Mouse (Mus musculus): Measurements from ENCODE around the gene Abca7.
A peak's percentile ranks its signal among the peaks of the same experiment; 100 is the strongest.

Gene Abca7

DNA sequence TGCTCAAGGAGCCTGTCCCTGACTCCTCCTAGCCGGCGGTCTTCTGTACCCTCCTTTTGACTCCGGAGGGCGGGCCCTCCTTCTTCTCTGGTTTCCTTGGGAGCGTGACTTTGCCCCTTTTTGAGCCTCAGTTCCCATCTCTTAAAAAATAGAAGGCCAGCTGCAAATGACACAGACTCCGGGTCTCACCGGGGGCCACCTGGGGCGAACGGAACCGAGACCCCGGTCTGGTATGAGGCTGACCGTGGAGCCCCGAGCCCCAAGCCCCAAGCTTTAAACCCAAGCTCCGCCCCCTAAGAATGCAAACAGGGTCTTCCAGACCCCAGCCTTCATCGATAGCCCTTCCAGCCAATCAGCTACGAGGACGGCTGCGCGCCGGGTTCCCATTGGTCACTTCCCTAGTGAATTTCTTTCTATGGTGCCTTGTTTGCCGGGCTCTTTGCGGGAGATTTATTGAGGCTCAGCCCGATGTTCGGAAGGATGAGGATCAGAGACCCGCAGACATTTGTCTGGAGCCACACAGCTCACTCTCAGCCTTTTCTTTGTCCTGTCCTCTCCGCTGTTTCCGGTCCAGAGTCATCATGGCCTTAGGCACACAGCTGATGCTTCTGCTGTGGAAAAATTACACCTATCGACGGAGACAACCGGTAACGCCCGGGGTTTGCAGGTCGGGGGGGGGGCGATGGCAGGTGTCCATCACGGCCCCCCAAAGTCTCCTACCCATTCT, 903 bp downstream of the Abca7 start:
- DNase-seq, result peak; percentile 85

DNA sequence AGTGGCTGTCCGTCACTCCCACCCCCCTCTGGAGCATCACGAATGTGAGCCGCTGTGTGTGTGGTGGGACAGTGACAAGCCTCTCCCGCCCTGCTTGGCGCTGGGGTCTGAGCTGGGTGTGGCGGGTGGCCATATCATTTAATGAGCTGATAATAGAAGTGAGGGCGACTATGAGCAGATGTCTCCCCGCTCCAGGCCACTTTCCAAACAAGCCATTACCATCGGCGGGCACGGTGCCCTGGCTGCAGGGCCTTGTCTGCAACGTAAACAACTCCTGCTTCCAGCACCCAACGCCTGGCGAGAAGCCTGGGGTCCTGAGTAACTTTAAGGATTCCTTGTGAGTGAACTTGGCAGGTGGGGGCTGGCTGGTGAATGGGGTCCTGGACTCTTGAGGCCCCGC, 1.5 kb downstream of the Abca7 start:
- no peak for DNase-seq

DNA sequence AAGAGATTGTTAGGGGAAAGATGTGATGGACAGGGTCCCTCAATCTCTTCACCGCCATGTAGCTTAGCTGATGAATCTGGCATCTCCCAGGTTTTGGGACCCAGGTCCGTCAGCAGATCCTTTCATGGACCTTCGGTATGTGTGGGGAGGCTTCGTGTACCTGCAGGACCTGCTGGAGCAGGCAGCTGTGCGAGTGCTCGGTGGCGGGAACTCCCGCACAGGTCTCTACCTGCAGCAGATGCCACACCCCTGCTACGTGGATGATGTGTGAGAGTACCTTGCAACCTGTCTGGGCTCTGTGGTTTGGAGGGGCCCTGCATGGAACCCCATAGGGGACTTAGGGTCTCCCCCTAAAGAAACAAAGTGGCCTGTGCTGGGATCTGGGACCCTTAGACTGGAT, 5.7 kb downstream of the Abca7 start:
- no peak for DNase-seq

DNA sequence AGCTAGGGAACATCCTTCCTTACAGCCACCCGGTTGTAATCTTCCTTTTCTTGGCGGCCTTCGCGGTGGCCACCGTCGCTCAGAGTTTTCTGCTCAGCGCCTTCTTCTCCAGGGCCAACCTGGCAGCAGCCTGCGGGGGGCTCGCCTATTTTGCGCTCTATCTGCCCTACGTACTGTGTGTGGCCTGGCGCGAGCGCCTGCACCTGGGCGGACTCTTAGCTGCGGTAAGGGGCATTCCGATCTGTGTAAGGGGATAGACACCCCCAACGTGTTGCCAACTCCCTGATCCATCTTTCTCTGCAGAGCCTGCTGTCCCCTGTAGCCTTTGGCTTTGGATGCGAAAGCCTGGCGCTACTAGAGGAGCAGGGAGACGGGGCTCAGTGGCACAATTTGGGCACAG, 6.5 kb downstream of the Abca7 start:
- no peak for DNase-seq

DNA sequence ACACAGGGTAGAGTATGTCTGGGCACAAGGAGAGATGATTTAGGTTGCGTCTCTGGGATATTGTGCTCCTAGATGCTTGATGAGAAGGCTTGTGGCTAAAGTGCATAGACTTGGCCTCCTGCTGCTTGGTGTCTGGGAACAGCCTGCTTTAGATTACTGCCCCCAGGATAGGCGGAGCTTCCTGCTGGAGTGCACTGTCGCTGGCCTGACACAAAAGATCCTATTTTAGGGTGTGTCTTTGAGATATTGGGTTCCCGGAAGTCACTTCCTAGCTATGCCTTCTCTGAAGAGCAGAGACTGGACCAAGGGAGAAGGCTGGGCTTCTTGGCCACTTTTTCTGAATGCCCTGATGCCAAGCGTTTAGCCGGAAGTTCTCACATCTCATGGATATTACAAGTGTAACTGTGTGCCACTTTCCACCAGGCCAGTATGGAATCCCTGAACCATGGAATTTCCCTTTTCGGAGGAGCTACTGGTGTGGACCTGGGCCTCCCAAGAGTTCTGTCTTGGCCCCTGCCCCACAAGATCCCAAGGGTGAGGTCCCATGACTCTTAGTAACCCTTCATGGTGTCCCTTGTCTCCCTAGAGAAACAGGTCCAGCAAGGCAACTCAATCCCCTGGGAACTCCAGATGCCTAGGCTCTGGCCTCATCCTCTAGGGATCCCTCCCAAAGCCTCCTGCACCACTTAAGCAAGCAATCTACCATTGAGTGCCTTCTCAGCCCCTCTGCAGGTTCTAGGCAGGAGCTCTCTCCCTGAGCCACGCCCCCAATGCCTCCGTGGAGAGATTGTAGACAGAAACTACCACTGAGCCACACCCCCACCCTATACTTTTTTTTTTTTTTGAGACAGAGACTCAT, 7.3 kb downstream of the Abca7 start:
- no peak for DNase-seq

DNA sequence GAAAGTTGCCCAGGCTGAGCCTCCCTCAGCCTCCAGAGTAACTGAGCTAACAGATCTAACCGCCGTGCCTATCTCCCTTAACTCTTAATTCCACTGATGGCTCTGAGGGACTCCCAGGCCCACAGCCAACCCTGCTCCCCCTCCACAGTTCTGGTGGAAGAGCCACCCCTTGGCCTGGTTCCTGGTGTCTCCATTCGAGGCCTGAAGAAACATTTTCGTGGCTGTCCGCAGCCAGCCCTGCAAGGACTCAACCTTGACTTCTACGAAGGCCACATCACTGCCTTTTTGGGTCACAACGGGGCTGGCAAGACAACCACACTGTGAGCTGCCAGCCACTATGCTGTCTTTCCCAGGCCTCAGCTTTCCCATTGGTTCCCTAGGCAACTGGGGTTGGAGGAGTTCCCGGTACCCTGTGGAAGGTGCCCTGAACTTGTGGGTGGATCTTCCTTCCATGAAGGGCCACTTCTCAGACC, 8.0 kb downstream of the Abca7 start:
- no peak for DNase-seq

DNA sequence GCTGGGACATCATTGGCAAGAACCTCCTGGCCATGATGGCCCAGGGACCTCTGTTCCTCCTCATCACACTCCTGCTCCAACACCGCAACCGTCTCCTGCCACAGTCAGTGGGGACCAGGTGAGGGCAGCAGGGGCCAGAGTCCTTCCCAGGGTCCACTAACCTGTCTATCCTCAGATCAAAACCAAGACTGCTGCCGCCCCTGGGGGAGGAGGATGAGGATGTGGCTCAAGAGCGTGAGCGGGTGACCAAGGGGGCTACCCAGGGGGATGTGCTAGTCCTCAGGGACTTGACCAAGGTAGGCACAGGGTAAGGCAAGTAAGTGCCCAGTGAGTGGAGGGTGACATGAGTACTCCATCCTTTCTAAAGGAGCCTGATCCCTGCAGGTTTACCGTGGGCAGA, 15.4 kb downstream of the Abca7 start:
- DNase-seq, result no peak

DNA sequence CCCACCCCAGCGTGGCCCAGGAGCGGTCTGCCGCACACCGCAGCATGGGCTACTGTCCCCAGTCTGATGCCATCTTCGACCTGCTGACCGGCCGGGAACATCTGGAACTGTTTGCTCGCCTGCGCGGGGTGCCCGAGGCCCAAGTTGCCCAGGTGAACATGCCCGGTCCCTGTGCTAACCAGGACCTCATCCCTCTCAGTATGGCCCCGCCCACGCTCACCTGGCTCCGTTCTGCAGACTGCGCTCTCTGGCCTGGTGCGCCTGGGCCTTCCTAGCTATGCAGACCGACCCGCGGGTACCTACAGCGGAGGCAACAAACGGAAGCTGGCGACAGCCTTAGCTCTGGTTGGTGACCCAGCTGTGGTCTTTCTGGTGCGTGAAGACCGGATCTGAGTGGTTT, 17.3 kb downstream of the Abca7 start:
- DNase-seq, result no peak

DNA sequence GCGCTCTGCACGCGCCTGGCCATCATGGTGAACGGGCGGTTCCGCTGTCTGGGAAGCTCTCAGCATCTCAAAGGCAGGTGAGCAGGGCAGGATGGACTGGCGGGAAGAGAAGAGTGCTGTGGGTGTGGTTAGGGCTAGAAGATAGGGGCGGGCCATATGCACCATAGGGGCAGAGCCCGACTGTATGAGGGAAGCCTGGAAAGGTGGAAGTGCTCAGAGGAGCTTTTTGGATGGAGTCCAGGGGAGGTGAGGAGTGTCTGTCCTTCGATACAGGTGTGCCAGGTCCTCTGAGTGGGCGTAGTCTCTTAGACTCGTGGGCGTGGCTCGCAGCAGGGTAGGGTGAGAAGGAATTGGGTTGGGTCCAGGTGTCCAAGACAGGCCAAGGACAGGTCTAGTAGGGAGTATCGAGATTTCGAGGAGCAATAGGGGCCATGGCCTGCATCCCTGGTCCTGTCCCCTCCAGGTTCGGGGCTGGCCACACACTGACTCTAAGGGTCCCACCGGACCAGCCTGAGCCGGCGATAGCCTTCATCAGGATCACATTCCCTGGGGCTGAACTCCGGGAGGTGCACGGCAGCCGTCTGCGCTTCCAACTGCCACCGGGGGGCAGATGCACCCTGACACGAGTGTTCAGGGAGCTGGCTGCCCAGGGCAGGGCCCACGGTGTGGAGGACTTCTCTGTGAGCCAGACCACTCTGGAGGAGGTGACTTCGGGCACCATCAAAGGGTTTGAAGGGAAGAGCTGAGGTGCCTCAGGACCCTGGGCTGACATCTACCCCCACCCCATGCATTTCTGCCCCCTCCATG, 18.4 kb downstream of the Abca7 start:
- DNase-seq, result peak; percentile 71

DNA sequence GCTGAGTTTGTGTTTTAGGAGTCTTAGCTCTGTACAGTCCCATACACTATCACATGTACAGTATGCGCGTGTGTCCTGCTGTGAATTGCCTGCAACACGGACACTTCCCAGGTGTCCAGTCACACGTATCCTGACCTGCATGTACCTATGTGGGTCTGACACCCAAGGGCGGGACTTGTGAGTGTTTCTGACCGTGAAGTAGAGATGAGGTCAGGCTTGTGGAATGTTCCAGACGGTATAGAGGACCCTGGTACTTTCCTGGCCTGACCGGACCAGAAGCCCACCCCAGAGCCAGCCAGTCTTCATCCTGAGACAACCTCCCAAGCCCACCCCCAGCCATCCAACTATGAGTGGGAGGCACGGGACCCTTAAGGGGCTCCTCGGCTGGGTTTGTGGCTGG, 19.3 kb downstream of the Abca7 start:
- DNase-seq, result peak; percentile 26

DNA sequence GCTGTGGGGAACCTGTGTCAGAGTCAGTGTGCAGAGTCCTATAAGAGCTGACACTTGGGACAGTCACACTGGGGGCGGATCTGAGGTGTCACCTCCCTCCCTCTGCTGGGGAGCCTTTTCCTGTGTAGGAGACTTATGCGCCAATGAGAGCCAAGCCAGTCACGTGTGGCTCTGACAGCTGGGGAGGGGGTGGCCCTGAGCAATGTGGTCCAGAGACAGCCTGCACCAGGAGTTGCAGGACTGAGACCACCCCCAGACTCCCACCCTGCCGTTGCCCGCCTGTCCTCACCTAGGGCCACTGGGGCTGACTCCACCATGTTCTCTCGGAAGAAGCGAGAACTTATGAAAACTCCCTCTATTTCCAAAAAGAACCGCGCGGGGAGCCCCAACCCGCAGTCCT, 20.2 kb downstream of the Abca7 start, which contains the start of gene Arhgap45:
TSS of gene Arhgap45 (plus strand) at position 143 of the 400 bp plus-strand sequence.
- peak; percentile 92 for DNase-seq

DNA sequence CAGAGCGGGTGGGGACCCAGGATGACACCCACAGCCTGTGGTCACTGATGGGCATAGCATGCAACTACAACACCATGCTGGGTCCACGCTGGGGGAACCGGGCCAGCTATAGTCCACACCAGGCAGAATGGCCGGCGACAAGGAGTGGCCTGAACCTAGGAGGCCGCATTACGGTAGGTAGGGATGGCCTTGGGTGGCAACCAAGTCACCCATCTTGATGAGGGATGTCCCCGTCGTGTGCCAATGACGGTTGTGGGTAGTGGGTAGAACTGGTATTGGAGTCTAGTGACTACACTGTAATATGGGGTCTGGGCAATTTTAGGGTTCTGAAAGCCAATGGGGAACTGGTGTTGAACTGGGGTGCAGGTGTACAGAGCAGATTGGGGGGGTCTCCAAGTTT, 20.6 kb downstream of the Abca7 start:
- DNase-seq, result no peak

DNA sequence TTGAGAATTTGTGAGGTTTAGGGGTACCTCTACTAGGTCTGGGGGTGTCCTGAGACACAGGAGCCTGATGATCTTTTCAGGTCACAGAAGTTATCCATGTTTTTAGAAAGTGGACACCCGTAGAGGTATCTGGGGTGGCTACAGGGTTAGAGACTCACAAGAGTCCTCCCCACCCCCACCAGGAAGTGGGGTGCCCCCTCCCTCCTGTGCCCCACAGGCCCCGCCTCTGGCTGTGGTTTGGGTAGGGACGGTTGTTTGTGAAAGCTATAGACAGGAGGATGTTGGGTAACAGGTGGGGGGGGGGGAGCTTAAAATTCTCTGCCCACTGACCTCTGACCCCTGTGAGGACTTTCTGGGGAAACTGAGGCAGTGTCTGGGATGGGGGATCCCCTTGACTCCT, 21.1 kb downstream of the Abca7 start:
- peak; percentile 98 for DNase-seq

DNA sequence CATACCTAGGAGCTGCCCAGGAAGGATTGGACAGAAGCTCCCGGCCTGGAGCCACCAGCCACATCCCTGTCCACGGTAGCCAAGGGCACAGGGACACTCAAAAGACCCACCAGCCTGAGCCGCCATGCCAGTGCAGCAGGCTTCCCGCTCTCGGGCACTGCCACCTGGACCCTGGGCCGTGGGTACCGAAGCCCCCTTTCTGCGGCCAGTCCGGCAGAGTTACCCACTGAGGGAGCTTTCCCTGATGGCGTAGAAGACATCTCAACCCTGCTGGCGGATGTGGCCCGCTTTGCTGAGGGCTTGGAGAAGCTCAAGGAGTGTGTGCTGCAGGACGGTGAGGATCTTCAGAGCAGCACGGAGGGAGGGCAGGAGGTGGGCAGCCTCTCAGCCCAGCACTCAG, 21.5 kb downstream of the Abca7 start:
- DNase-seq, result peak; percentile 76

DNA sequence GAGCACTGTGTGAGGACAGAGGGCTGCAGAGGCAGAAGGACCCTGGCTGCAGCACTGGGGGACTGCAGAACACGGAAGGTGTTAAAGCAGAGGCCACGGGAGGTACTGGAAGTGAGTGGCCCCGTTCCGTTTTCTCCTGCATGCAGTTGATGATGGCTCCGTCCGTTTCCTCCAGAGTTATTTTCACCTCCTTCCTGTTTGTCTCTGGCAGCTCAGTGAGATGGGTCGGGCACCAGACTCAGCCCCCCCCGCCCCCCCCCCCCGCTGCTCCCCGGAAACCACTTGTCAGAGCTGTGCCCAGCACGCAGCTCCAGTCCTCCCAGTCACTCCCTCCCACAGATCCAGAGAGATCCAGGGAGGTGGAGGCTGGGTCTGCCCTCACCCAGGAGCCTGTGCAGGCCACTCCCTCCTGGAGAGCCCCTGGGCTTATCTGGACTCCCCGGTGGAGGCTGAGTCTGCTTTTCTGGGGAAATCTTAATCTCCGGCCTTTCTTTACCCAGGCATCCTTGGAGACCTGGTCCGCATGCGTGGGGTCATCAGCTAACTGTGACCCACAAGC, 22.5 kb downstream of the Abca7 start:
- DNase-seq, result peak; percentile 74

DNA sequence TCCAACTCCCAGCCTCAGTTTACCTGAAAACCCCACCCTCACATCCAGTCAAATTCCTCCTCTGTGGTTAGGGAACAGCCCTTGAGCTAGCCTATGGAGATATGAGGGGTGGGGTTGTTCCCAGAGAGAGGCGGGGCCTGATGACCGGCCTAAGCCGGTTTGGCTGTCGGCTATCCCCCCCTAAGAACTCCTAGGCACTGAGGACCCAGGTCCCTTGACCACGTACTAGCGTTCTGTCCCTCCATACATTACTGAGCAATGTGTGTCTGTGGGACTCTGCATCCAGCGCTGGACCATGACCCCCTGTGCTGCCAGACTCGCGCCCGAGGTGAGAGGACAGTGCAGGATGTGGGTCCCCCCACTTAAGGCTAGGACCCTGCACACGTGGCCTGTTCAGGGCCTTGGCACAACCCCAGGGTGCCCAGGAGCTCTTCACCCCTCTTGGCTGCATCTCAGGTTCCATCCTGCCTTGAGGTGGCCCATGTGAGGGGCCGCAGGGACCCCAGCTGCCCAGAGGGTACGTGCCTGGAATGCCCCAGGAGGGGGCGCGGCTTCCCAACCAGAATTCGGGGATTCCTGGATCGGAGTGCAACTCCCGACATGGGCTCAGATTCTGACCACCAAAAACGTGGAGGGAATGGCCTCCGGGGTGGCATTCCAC, 23.3 kb downstream of the Abca7 start:
- peak; percentile 28 for DNase-seq

DNA sequence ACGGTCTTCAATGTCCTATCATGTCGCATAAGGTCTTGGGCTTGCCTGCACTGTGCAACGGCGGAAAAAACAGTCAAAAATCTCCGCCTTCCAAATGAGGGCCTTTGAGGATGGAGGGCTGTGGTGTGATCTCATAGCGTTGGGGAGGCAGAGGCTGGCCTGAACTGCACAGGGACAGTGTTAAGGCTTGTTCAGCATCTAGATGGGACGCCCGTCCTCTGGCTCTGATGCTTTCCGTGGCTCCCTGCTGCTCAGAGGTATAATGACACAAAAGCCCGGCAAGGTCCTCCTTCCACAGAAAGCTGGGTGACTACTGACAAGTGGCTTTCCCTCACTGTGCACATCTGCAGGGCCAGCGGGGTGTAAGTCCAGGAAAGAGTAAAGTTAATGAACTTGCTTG, 23.9 kb downstream of the Abca7 start:
- DNase-seq, result no peak

DNA sequence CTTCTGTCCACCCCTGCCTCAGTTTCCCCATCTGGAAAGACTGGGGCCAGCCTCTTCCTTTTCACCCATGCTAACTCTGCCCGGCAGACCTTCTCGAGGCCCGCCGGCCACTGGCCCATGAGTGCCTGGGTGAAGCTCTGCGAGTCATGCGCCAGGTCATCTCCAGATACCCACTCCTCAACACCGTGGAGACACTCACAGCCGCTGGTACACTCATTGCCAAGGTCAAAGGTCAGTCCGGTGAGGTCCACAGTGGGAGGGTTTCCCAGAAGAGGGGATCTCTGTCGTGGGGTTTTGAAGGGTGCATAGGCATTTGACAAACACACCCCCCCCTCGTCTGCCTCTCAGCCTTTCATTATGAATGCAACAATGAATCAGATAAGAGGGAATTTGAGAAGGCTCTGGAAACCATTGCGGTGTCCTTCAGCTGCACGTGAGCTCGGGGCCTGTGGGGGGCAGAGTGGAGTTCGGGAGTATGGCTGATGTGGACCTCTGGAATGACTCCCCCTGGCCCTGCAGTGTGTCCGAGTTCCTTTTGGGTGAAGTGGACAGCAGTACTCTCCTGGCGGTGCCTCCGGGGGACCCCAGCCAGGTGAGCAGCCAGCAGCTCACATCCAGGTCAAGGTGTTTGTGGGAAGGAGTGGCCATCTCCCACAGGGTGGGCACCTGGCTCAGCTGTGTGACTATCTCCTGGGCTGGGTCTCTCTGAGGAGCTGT, 24.5 kb downstream of the Abca7 start:
- peak; percentile 28 for DNase-seq

DNA sequence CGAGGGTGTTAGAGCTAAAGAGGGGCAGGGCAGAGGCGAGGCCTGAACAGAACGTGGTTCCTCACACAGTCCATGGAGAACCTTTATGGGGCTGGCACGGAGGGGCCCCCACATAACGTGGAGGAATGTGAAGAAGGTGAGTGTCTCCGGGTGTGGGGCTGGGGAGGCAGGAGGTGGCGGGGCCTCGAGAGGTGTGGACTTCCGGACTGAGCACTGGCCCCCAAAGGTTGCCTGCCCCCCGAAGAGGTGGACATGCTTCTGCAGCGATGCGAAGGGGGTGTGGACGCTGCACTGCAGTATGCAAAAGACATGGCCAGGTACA, 25.0 kb downstream of the Abca7 start:
- DNase-seq, result no peak

DNA sequence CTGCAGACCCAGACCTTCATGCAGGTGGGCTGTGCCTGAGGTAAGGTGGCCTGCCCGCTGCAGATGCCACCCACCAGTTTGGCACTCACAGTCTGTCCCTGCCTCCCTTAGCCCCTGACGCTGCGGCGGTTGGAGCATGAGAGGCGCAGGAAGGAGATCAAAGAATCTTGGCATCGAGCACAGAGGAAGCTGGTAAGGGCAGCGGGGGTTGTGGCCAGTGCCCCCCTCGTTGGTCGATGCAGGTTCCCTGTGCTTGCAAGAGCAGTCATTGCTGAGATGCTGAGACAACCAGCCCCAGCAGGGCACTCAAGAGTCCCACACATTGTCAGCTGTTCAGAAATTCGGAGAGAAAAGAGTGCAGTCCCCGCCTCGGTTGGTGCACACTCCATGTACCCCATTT, 25.9 kb downstream of the Abca7 start:
- peak; percentile 69 for DNase-seq

DNA sequence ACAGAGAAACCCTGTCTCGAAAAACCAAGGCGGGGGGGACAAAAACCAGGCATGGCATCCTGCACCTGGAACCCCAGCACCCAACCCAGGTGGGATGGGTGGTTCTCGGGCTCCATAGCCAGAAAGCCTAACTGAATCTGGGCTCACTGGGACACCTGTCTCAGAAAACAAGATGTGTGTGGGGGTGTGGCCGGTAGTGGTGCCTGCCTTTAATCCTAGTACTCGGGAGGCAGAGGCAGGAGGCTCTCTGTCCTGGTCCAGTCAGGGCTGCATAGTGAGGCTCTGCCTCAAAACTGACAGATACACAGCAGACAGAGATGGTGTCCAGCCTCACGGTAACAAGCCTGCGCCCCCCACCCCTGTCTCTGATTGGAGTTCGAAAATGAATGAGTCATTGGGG, 26.5 kb downstream of the Abca7 start:
- DNase-seq, result peak; percentile 37

DNA sequence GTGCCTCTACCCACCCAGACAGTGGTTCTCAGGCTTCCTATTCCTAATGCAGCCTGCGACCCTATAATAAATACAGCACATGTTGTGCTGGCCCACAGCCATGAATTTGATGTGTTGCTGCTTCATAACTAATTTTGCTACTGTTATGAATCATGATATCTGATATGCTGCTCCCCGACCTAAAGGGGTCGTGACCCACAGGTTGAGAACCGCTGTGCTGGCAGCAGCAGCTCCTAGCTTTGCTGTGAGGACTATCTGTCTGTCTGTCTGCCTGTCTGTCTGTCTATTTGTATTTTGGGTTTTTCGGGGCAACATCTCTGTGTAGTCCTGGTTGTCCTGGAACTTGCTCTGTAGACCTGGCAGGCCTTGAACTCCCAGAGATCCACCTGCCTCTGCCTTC, 27.5 kb downstream of the Abca7 start:
- DNase-seq, result no peak
